ENCODE assay signal across 26 mouse cellular contexts in genomic region chr11:115194693-115195092, GRCm38 (mm10). TPM values are rescaled to one million over a fixed set of nuclear protein-coding genes. Genes with fewer than 3 reads are reported as not detected.
DNase-seq lines count a peak whose midpoint lies in the region; ATAC-seq and TF ChIP-seq lines count a peak whose summit lies in the region.
"Had no signal": no experiment of that assay in that cellular context is flagged by ENCODE, and none has a peak within 500 bp of the region (broad histone marks: within the 10 kb centered on the region; RNA-seq: fewer than 3 reads in every experiment).

No protein-coding gene starts in this region.

- WGBS in liver, embryonic 13.5 days (ENCODE audit: insufficient replicate concordance): 22% methylated on average over 6 of the region's 6 CpGs

- no peak for TF ChIP-seq CTCF in G1E (IDR thresholded peaks at IDR 0.05; ENCODE audit: low read depth, low read length)
- no peak for TF ChIP-seq CTCF in MEL (IDR thresholded peaks at IDR 0.05 in 2 of 3, conservative IDR thresholded peaks at IDR 0.05 in 1 of 3; ENCODE audit: control insufficient read depth in 1 of 3, insufficient read depth in 1 of 3, low read depth in 2 of 3, low read length in 3 of 3, poor library complexity in 1 of 3, severe bottlenecking in 1 of 3)

- intact Hi-C loops in left cerebral cortex, postnatal 4 days (cut with DNase I): no loop called here

- H3K79me2 ChIP-seq in MEL (ENCODE audit: control insufficient read depth, insufficient read depth, low read length, poor library complexity): peaks cover 18% of the 10 kb centered on the region; the same call in 1 of the 2 replicates

- H3K27me3 ChIP-seq in G1E (ENCODE audit: insufficient read depth, low read length) (no peaks in the 10 kb centered on the region), MEL (ENCODE audit: control insufficient read depth in 1 of 2, insufficient read depth in 2 of 2, low read length in 2 of 2) (no peaks in the 10 kb centered on the region)
- H3K27me3 ChIP-seq in liver, embryonic 13.5 days: no peaks in the 10 kb centered on the region
- H3K27me3 ChIP-seq: heart, embryonic 12.5 days; heart, embryonic 15.5 days; Patski had no signal

- H3K9me3 ChIP-seq in G1E (replicated peaks) (peaks cover 6% of the 10 kb centered on the region), MEL (replicated peaks; ENCODE audit: insufficient read depth, low read length) (no peaks in the 10 kb centered on the region)
- no peaks in the 10 kb centered on the region; the same call in 1 of the 2 replicates for H3K9me3 ChIP-seq in liver, embryonic 13.5 days (replicated peaks)
- H3K9me3 ChIP-seq: forebrain, embryonic 10.5 days; heart, embryonic 12.5 days; heart, embryonic 15.5 days; hindbrain, embryonic 10.5 days; hindbrain, embryonic 13.5 days had no signal

- TF ChIP-seq POLR2A in MEL (IDR thresholded peaks at IDR 0.05; ENCODE audit: control insufficient read depth in 1 of 2, insufficient read depth in 1 of 2, low read depth in 1 of 2, low read length in 2 of 2, poor library complexity in 1 of 2): peak in 1 of 2 experiments; percentile 40; a peak in 1 of 4 replicates

- H3K4me3 ChIP-seq in G1E (ENCODE audit: low read depth, low read length): peak overlapping the region; percentile 55; the same call in 1 of the 2 replicates
- H3K4me3 ChIP-seq in MEL (ENCODE audit: control insufficient read depth in 1 of 2, insufficient read depth in 1 of 2, low read depth in 2 of 2, low read length in 2 of 2): no peak overlapping the region
- H3K4me3 ChIP-seq in liver, embryonic 13.5 days (replicated peaks): no peak overlapping the region
- H3K4me3 ChIP-seq: forebrain, embryonic 10.5 days; gastrocnemius, adult 2 months; heart, embryonic 12.5 days; heart, embryonic 15.5 days; hindbrain, embryonic 10.5 days; hindbrain, embryonic 13.5 days had no signal

- 0 out of 2 replicates have a peak overlapping the region, but pooled peaks have one; percentile 15 for H3K4me2 ChIP-seq in liver, embryonic 13.5 days
- H3K4me2 ChIP-seq: heart, embryonic 12.5 days; heart, embryonic 15.5 days; hindbrain, embryonic 13.5 days had no signal

- DNase-seq in G1E (ENCODE audit: low spot score) (no peak), MEL (ENCODE audit: low read depth, low spot score) (peak; percentile 49)
- no peak for DNase-seq in liver, embryonic 13.5 days
- peak; percentile 84 for DNase-seq in yolk sac, embryonic 10.5 days (ENCODE audit: low spot score)
- no peak for DNase-seq in left cerebral cortex, adult 11 months (ENCODE audit: low spot score)
- DNase-seq in left cerebral cortex, postnatal 4 days: no peak
- DNase-seq: adrenal gland, postnatal 10 days; adrenal gland, postnatal 36 days; cerebellum, adult 11-12 months; cerebellum, adult 8-10 months; cerebellum, postnatal 10 days; cerebellum, postnatal 36 days; forebrain, postnatal 0 days; gastrocnemius, adult 2 months; gastrocnemius, postnatal 14 days; heart, postnatal 10 days; heart, postnatal 36 days had no signal

- peak; percentile 85 to 96 for TF ChIP-seq EP300 in MEL (IDR thresholded peaks at IDR 0.05; ENCODE audit: low read depth in 1 of 2, low read length in 2 of 2)

- H3K27ac ChIP-seq in MEL (ENCODE audit: control insufficient read depth, low read depth, low read length): peak overlapping the region; percentile 94
- no peak overlapping the region for H3K27ac ChIP-seq in liver, embryonic 13.5 days
- H3K27ac ChIP-seq: forebrain, embryonic 10.5 days; gastrocnemius, adult 2 months; heart, embryonic 15.5 days; hindbrain, embryonic 10.5 days; hindbrain, embryonic 13.5 days had no signal

- peaks cover 78% of the 10 kb centered on the region for H3K4me1 ChIP-seq in G1E (ENCODE audit: insufficient read depth, low read depth, low read length)
- H3K4me1 ChIP-seq in MEL (ENCODE audit: control insufficient read depth in 1 of 2, insufficient read depth in 2 of 2, low read length in 2 of 2): peaks cover 52 to 63% of the 10 kb centered on the region in 2 experiments
- peaks cover 50% of the 10 kb centered on the region for H3K4me1 ChIP-seq in liver, embryonic 13.5 days (replicated peaks)

- H3K36me3 ChIP-seq in G1E (replicated peaks) (peaks cover 70% of the 10 kb centered on the region), MEL (ENCODE audit: control insufficient read depth in 1 of 2, insufficient read depth in 2 of 2, low read length in 2 of 2) (peaks cover 6 to 68% of the 10 kb centered on the region in 2 experiments)
- peaks cover 23% of the 10 kb centered on the region for H3K36me3 ChIP-seq in liver, embryonic 13.5 days
- H3K36me3 ChIP-seq: heart, embryonic 15.5 days had no signal

- peak; percentile 50 for ATAC-seq in G1E (ENCODE audit: extremely low read depth, insufficient number of reproducible peaks, low FRiP score, poor library complexity, severe bottlenecking)
- peak; percentile 22; the same call in 1 of the 2 replicates for ATAC-seq in liver, embryonic 13.5 days (ENCODE audit: low read depth)
- ATAC-seq: CD4-positive, CD25-positive, alpha-beta regulatory T cell, adult 4 months; forebrain, embryonic 14.5 days; forebrain, postnatal 0 days; hindbrain, embryonic 16.5 days; Patski had no signal

- peak overlapping the region; percentile 55 for H3K9ac ChIP-seq in MEL (ENCODE audit: control insufficient read depth, low read depth, low read length, poor library complexity, severe bottlenecking)
- no peak overlapping the region for H3K9ac ChIP-seq in liver, embryonic 13.5 days
- H3K9ac ChIP-seq: forebrain, postnatal 0 days; heart, embryonic 12.5 days; heart, embryonic 15.5 days; hindbrain, embryonic 13.5 days had no signal

- TF ChIP-seq RAD21 in MEL (IDR thresholded peaks at IDR 0.05; ENCODE audit: low read depth, low read length): no peak

TF ChIP-seq in MEL, 35 proteins besides CTCF, POLR2A, EP300 and RAD21:
- TF ChIP-seq RCOR1 (IDR thresholded peaks at IDR 0.05; ENCODE audit: low read depth, low read length): peak; percentile 57; the same call in 1 of the 2 replicates
- peak; percentile 97 for TF ChIP-seq GATA1 (IDR thresholded peaks at IDR 0.05; ENCODE audit: low read depth, low read length)
- TF ChIP-seq MAFK (IDR thresholded peaks at IDR 0.05; ENCODE audit: borderline replicate concordance, low read depth, low read length): peak; percentile 24; the same call in 1 of the 2 replicates
- TF ChIP-seq POLR2AphosphoS2 (IDR thresholded peaks at IDR 0.05; ENCODE audit: low read length): no peak
- peak; percentile 78 for TF ChIP-seq SIN3A (IDR thresholded peaks at IDR 0.05; ENCODE audit: low read length)
- TF ChIP-seq ZC3H11A (IDR thresholded peaks at IDR 0.05; ENCODE audit: low read depth, low read length): 0 out of 2 replicates have a peak, but pooled peaks have one; percentile 6
- peak; percentile 85 for TF ChIP-seq ETS1 (IDR thresholded peaks at IDR 0.05; ENCODE audit: low read depth, low read length)
- TF ChIP-seq MAZ (IDR thresholded peaks at IDR 0.05; ENCODE audit: low read depth, low read length): peak; percentile 59; the same call in 1 of the 2 replicates
- TF ChIP-seq MEF2A (IDR thresholded peaks at IDR 0.05; ENCODE audit: extremely low read depth, insufficient replicate concordance, low read depth, low read length, poor library complexity, severe bottlenecking): 0 out of 2 replicates have a peak, but pooled peaks have one; percentile 42
- TF ChIP-seq ZKSCAN1 (IDR thresholded peaks at IDR 0.05; ENCODE audit: low read depth, low read length): no peak
- no peak for TF ChIP-seq UBTF (IDR thresholded peaks at IDR 0.05; ENCODE audit: borderline replicate concordance, insufficient read depth, low read depth, low read length)
- TF ChIP-seq MYB (IDR thresholded peaks at IDR 0.05; ENCODE audit: low read depth, low read length): peak; percentile 84
- no peak for TF ChIP-seq HCFC1 (IDR thresholded peaks at IDR 0.05; ENCODE audit: low read depth, low read length)
- TF ChIP-seq TAL1 (IDR thresholded peaks at IDR 0.05; ENCODE audit: low read length): 0 out of 2 replicates have a peak, but pooled peaks have one; percentile 30
- peak; percentile 87 for TF ChIP-seq TCF12 (IDR thresholded peaks at IDR 0.05; ENCODE audit: low read depth, low read length)
- TF ChIP-seq USF2 (IDR thresholded peaks at IDR 0.05; ENCODE audit: borderline replicate concordance in 1 of 2, insufficient read depth in 1 of 2, low read depth in 1 of 2, low read length in 2 of 2): no peak
- TF ChIP-seq NRF1 (IDR thresholded peaks at IDR 0.05; ENCODE audit: insufficient read depth, low read depth, low read length, poor library complexity, severe bottlenecking): no peak
- TF ChIP-seq KAT2A (conservative IDR thresholded peaks at IDR 0.05; ENCODE audit: low read depth, low read length): no peak

RNA-seq across cellular contexts. Expression of gene Nat9, which starts 7.0 kb away (rescaled TPM):
- total RNA-seq in G1E (2014; fragmentation: Nextera tagmentation): 18.0 and 21.1 TPM in 2 replicates
- total RNA-seq in G1E (2017): 26.5 and 38.3 TPM in 2 replicates
- polyA plus RNA-seq in G1E (2012): 23.2 and 23.7 TPM in 2 replicates
- 80.2 and 92.4 TPM in 2 replicates for total RNA-seq in MEL (2012; rRNA removed)
- 10 to 100 TPM in 1 of 2 experiments, not detected in 1; 46.1 TPM for polyA plus RNA-seq in MEL (2012; ENCODE audit: insufficient read depth in 1 of 2, insufficient read length in 2 of 2, low read depth in 1 of 2, low replicate concordance in 2 of 2, missing spikeins in 1 of 2)
- 11.9 and 13.3 TPM in 2 replicates for polyA plus RNA-seq in liver, embryonic 13.5 days (2015; fragmentation: Nextera tagmentation; extraction: Ambion mirVana)
- 10 to 100 TPM; 12.5 to 15.6 TPM for total RNA-seq in left cerebral cortex, postnatal 4 days (2021)

RNA-seq across cellular contexts. Expression of gene Tmem104, which starts 7.4 kb away (rescaled TPM):
- total RNA-seq in G1E (2014; fragmentation: Nextera tagmentation) (14.7 and 17.3 TPM in 2 replicates), G1E (2017) (2.6 and 4.2 TPM in 2 replicates), MEL (2012; rRNA removed) (23.4 and 24.8 TPM in 2 replicates)
- polyA plus RNA-seq in G1E (2012) (16.3 and 23.2 TPM in 2 replicates), MEL (2012; ENCODE audit: insufficient read depth in 1 of 2, insufficient read length in 2 of 2, low read depth in 1 of 2, low replicate concordance in 2 of 2, missing spikeins in 1 of 2) (10 to 100 TPM in 1 of 2 experiments, not detected in 1; 21.9 TPM)
- 5.1 and 6.8 TPM in 2 replicates for polyA plus RNA-seq in liver, embryonic 13.5 days (2015; fragmentation: Nextera tagmentation; extraction: Ambion mirVana)
- 10 to 100 TPM; 18.1 to 18.2 TPM for total RNA-seq in left cerebral cortex, postnatal 4 days (2021)

RNA-seq across cellular contexts. Expression of gene Slc9a3r1, which starts 31.6 kb away (rescaled TPM):
- 57.3 and 65.0 TPM in 2 replicates for total RNA-seq in G1E (2014; fragmentation: Nextera tagmentation)
- total RNA-seq in G1E (2017): 91.5 and 94.5 TPM in 2 replicates
- polyA plus RNA-seq in G1E (2012): 285 and 357 TPM in 2 replicates
- 124 and 127 TPM in 2 replicates for total RNA-seq in MEL (2012; rRNA removed)
- polyA plus RNA-seq in MEL (2012; ENCODE audit: insufficient read depth in 1 of 2, insufficient read length in 2 of 2, low read depth in 1 of 2, low replicate concordance in 2 of 2, missing spikeins in 1 of 2): 100 to 1,000 TPM in 1 of 2 experiments, not detected in 1; 112 TPM
- polyA plus RNA-seq in liver, embryonic 13.5 days (2015; fragmentation: Nextera tagmentation; extraction: Ambion mirVana): 59.8 and 69.9 TPM in 2 replicates
- 10 to 100 TPM; 38.7 to 41.3 TPM for total RNA-seq in left cerebral cortex, postnatal 4 days (2021)

Comparison
In these comparisons a context has a peak if more than half of its experiments do, and no peak if none do; other contexts are left out.
1. DNase-seq: peak in MEL (single experiment) and yolk sac, embryonic 10.5 days (single experiment); none in G1E (single experiment), liver, embryonic 13.5 days (single experiment), left cerebral cortex, adult 11 months (single experiment) and left cerebral cortex, postnatal 4 days (single experiment).